Mouse (Mus musculus) ES-E14 (cell line): Measurements from ENCODE around the gene Nup188. TPM values are rescaled to one million over a fixed set of nuclear protein-coding genes. Genes with fewer than 3 reads are reported as not detected.

ENCODE experiments used
- DNase-seq: peaks from one replicate; pipeline ENCODE4 v3.0.0-alpha.2; 2013; ENCODE audit warnings: low read depth, low spot score
- H3K27ac ChIP-seq: 2 replicates; pipeline ENCODE4 v1.5.1; 2012; ENCODE audit warnings: low read depth, mild to moderate bottlenecking, low read length, moderate library complexity, mixed read lengths; ENCODE audit not compliant: poor library complexity, insufficient read depth, severe bottlenecking
- H3K36me3 ChIP-seq: 2 replicates; pipeline ENCODE4 v1.6.1; 2012; ENCODE audit warnings: mild to moderate bottlenecking, low read length, moderate library complexity, mixed read lengths; ENCODE audit not compliant: control insufficient read depth, poor library complexity, insufficient read depth, severe bottlenecking
- H3K4me1 ChIP-seq, 2 experiments: fragments of 150-350 bp in 1 of 2; sonication (generic) in 1 of 2; 2 replicates each; pipeline ENCODE4 v1.6.1; 2012; ENCODE audit warnings: low read length in 2 of 2, mild to moderate bottlenecking in 1 of 2, mixed read lengths in 1 of 2; ENCODE audit not compliant: control insufficient read depth in 2 of 2, insufficient read depth in 2 of 2, poor library complexity in 1 of 2
- H3K4me3 ChIP-seq, 2 experiments: fragments of 150-350 bp in 1 of 2; sonication (generic) in 1 of 2; 2 replicates each; pipeline ENCODE4 v1.5.1; 2012; ENCODE audit warnings: low read length in 2 of 2, low read depth in 1 of 2, mild to moderate bottlenecking in 1 of 2, mixed read lengths in 1 of 2; ENCODE audit not compliant: insufficient read depth in 1 of 2, poor library complexity in 1 of 2, severe bottlenecking in 1 of 2
- H3K9ac ChIP-seq: 2 replicates; pipeline ENCODE4 v1.6.1; 2012; ENCODE audit warnings: low read depth, mild to moderate bottlenecking, low read length, mixed read lengths; ENCODE audit not compliant: poor library complexity, insufficient read depth, severe bottlenecking
- H3K9me3 ChIP-seq: fragments of 150-350 bp; sonication (generic); 2 replicates; pipeline ENCODE4 v1.6.1; 2012; ENCODE audit warnings: low read depth, mild to moderate bottlenecking, low read length; ENCODE audit not compliant: control insufficient read depth, insufficient read depth
- CHD2 ChIP-seq: IDR thresholded peaks from 2 replicates; pipeline ENCODE4 v1.6.1; 2014; ENCODE audit warnings: mild to moderate bottlenecking, low read depth, low read length, inconsistent platforms
- HCFC1 ChIP-seq: IDR thresholded peaks from 2 replicates; pipeline ENCODE4 v1.6.1; 2012; ENCODE audit warnings: low read length, inconsistent platforms, borderline replicate concordance; ENCODE audit not compliant: insufficient read depth
- MAFK ChIP-seq: IDR thresholded peaks from 2 replicates; pipeline ENCODE4 v1.6.1; 2014; ENCODE audit warnings: mild to moderate bottlenecking, low read depth, low read length, inconsistent platforms; ENCODE audit not compliant: insufficient read depth
- ZC3H11A ChIP-seq: IDR thresholded peaks from 2 replicates; pipeline ENCODE4 v1.6.1; 2012; ENCODE audit warnings: low read depth, mild to moderate bottlenecking, inconsistent platforms, low read length, borderline replicate concordance
- ZNF384 ChIP-seq: IDR thresholded peaks from 2 replicates; pipeline ENCODE4 v1.6.1; 2012; ENCODE audit warnings: low read depth, low read length, inconsistent platforms
- in situ Hi-C, 2 experiments: fragments of 600-800 bp; cut with MboI; formaldehyde crosslinking; loops; one replicate each; pipeline ENCODE4 v1.15.1; 2025; ENCODE audit warnings: low sequenced_read_pairs in 2 of 2, inconsistent platforms in 1 of 2; ENCODE audit not compliant: unreplicated experiment in 2 of 2
- total RNA-seq: library from RNA; depleted of rRNA; stranded (reverse); fragments of 300-350 nt; gene quantifications from 2 replicates; pipeline ENCODE4 v1.2.3, GENCODE M21; 2012

The Nup188 gene
- total RNA-seq, 1 experiment: 84.5 TPM

DNA sequence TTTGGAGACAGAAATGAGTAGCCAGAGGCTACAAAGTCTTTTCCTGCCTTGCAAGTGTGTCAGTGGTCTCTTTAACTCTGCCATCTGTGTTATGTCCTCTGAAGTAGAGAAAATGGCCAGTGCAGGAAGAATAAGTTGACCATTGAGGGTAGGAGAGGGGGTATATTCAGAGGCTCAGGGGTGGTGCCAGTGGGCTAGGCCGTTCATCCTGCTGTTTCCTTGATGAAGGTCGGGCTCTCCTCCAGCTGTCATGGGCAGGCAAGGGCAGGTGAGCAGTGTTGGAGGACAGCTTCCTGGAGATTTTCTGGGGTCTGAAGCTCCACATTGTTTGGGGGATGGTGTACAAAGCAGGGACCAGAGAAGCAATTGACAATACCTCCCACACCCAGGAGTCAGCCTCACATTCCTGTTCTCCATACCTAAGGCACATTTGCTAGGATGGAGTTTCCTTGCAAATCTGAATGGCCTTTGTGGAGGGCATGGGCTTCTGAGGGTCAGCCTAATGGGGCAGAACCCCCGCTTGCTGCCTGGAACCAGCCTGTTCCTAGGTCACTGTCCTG, 47.2 kb upstream of the Nup188 start:
- Histone ChIP-seq H3K4me3 (no peak overlapping the region), H3K4me1 (peaks cover 0 to 11% of the 10 kb centered on the region in 2 experiments; a peak in 1 of 4 replicates), H3K27ac (no peak overlapping the region), H3K9me3 (no peaks in the 10 kb centered on the region), H3K36me3 (peaks cover 9% of the 10 kb centered on the region; the same call in 1 of the 2 replicates), H3K9ac (no peak overlapping the region)
- DNase-seq: no peak
- TF ChIP-seq CHD2: no peak
- TF ChIP-seq MAFK: no peak
- TF ChIP-seq ZC3H11A: no peak
- TF ChIP-seq ZNF384: no peak
- no peak for TF ChIP-seq HCFC1
- in situ Hi-C loops: no loop called here

DNA sequence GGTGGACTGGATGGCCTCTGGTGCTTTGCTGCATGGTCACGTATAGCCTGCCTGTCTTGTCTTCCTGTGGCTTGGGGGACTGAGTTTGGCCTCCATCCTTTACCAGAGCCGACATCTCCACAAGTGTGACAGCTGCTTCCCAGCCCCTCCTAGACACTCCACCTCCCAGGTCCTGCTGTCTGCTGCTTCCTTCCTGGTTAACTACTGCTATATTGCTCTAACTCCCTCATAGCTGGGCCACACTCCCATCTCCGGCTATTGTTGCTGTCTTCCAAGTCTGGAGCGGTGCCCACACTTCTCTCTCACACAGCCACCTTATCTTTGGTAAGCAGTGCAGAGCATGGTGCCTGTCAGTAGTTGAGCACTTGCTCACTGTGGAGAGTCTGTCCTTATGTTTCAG, 46.4 kb upstream of the Nup188 start:
- DNase-seq: no peak
- Histone ChIP-seq H3K9ac (no peak overlapping the region), H3K4me3 (no peak overlapping the region), H3K9me3 (no peaks in the 10 kb centered on the region), H3K27ac (no peak overlapping the region), H3K4me1 (peaks cover 0 to 15% of the 10 kb centered on the region in 2 experiments; a peak in 1 of 4 replicates), H3K36me3 (peaks cover 9% of the 10 kb centered on the region; the same call in 1 of the 2 replicates)
- no peak for TF ChIP-seq ZC3H11A
- no peak for TF ChIP-seq ZNF384
- no peak for TF ChIP-seq MAFK
- TF ChIP-seq CHD2: no peak
- no peak for TF ChIP-seq HCFC1
- in situ Hi-C loops: no loop called here

- no peak for DNase-seq
- TF ChIP-seq HCFC1 (no peak), CHD2 (no peak), ZNF384 (no peak), MAFK (no peak), ZC3H11A (no peak)
- H3K36me3 ChIP-seq: peaks cover 9% of the 10 kb centered on the region; the same call in 1 of the 2 replicates
- peaks cover 0 to 16% of the 10 kb centered on the region in 2 experiments; a peak in 1 of 4 replicates for H3K4me1 ChIP-seq
- H3K4me3 ChIP-seq: no peak within 1 kb of the TSS
- in situ Hi-C loops: no loop called here
- H3K9ac ChIP-seq: no peak within 1 kb of the TSS
- H3K9me3 ChIP-seq: no peaks in the 10 kb centered on the region
- no peak within 1 kb of the TSS for H3K27ac ChIP-seq
Measured at GRCm38 (mm10) chr2:30240267-30240666, 45.9 kb upstream of the Nup188 start, which contains the start of gene Gm28035. Gm28035 (plus strand) TSS chr2:30240567.

DNA sequence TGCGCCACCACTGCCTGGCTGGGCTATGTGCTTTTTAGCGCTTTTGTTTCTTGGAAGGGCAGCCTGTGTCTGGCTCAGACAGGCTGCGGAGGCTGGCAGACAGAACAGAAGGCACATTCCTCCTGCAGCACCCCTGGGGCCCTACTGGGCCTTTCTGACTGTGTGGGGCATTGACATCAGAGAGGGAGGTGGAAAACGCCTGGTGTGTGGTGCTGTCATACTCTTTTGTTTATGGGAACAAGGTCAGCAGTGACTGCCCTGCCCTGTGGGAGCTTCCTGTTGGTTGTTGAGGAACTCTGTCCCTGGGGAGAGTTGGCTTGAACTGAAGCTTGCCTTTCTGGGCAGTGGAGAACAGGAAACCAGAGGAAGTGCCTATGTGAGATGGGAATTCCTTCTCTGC, 43.7 kb upstream of the Nup188 start:
- DNase-seq: peak; percentile 62
- Histone ChIP-seq H3K36me3 (peaks cover 9% of the 10 kb centered on the region; the same call in 1 of the 2 replicates), H3K4me1 (peaks cover 0 to 16% of the 10 kb centered on the region in 2 experiments; a peak in 1 of 4 replicates), H3K9me3 (no peaks in the 10 kb centered on the region), H3K9ac (no peak overlapping the region), H3K27ac (peak overlapping the region; percentile 82), H3K4me3 (no peak overlapping the region)
- in situ Hi-C loops: no loop called here
- no peak for TF ChIP-seq ZC3H11A
- TF ChIP-seq ZNF384: no peak
- no peak for TF ChIP-seq CHD2
- TF ChIP-seq HCFC1: no peak
- no peak for TF ChIP-seq MAFK
